Mouse (Mus musculus): Measurements from ENCODE around the gene Slc48a1. TPM values are rescaled to one million over a fixed set of nuclear protein-coding genes. Genes with fewer than 3 reads are reported as not detected.

Gene Slc48a1
- total and polyA plus RNA-seq, 3 experiments, result 116 to 299 TPM; not detected in 1

DNA sequence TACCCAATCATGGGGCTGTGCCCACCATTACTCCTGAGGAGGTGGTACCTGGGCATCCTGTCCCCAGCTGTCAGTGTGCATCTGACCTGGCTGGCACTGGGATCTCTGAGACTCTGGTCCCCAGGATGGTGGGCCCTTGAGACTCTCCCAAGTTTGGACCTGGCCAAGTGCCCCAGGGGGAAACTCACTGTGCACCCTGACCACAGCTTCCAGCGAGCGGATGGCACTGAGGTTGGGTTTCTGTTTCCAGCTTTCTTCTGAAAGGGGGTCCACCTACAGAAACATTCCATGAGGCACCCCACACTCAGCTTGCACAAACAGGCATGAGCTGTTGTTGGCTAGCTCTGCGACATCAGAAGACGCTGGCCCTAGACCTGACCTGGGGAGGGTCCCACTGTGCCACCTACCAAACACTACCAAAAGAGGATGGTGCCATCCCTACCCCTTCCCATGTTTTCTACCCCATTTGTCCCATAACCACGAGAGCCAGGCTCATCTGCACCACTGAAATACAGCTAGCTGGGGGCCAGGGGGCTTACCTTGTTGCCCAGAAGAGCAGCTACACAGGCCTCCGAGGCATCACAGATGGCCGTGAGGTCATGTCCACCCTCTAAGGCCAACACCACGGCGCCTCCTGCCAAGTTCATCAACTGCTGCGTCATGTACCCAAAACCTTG, 17.4 kb downstream of the Slc48a1 start:
- Histone ChIP-seq H3K9me3 (replicated peaks; ENCODE audit: insufficient read depth, low read length) (no peaks in the 10 kb centered on the region), H3K27me3 (ENCODE audit: control insufficient read depth in 1 of 2, insufficient read depth in 2 of 2, low read length in 2 of 2) (no peaks in the 10 kb centered on the region), H3K4me1 (ENCODE audit: control insufficient read depth in 1 of 2, insufficient read depth in 2 of 2, low read length in 2 of 2) (no peaks in the 10 kb centered on the region), H3K4me3 (ENCODE audit: control insufficient read depth in 1 of 2, insufficient read depth in 1 of 2, low read depth in 2 of 2, low read length in 2 of 2) (no peak overlapping the region), H3K79me2 (ENCODE audit: control insufficient read depth, insufficient read depth, low read length, poor library complexity) (no peaks in the 10 kb centered on the region), H3K36me3 (ENCODE audit: control insufficient read depth in 1 of 2, insufficient read depth in 2 of 2, low read length in 2 of 2) (peaks cover 0 to 55% of the 10 kb centered on the region in 2 experiments; a peak in 2 of 4 replicates), H3K9ac (ENCODE audit: control insufficient read depth, low read depth, low read length, poor library complexity, severe bottlenecking) (no peak overlapping the region), H3K27ac (ENCODE audit: control insufficient read depth, low read depth, low read length) (no peak overlapping the region)
- no peak for TF ChIP-seq GATA1 (IDR thresholded peaks at IDR 0.05; ENCODE audit: low read depth, low read length)
- TF ChIP-seq MYC (IDR thresholded peaks at IDR 0.05; ENCODE audit: low read depth, low read length), result no peak
- no peak for TF ChIP-seq TAL1 (IDR thresholded peaks at IDR 0.05; ENCODE audit: low read length)
- TF ChIP-seq E2F4 (IDR thresholded peaks at IDR 0.05; ENCODE audit: borderline replicate concordance, low read depth, low read length), result no peak
- TF ChIP-seq JUND (IDR thresholded peaks at IDR 0.05; ENCODE audit: low read depth, low read length), result no peak
- no peak for TF ChIP-seq USF1 (IDR thresholded peaks at IDR 0.05; ENCODE audit: low read depth, low read length)
- no peak for TF ChIP-seq RCOR1 (IDR thresholded peaks at IDR 0.05; ENCODE audit: low read depth, low read length)
- no peak for TF ChIP-seq SIN3A (IDR thresholded peaks at IDR 0.05; ENCODE audit: low read length)
- no peak for TF ChIP-seq POLR2A (IDR thresholded peaks at IDR 0.05; ENCODE audit: control insufficient read depth in 1 of 2, insufficient read depth in 1 of 2, low read depth in 1 of 2, low read length in 2 of 2, poor library complexity in 1 of 2)
- TF ChIP-seq ZMIZ1 (IDR thresholded peaks at IDR 0.05; ENCODE audit: low read depth, low read length), result no peak; the same call in 1 of the 2 replicates
- TF ChIP-seq TCF12 (IDR thresholded peaks at IDR 0.05; ENCODE audit: low read depth, low read length), result no peak
- no peak for DNase-seq (ENCODE audit: low read depth, low spot score)

DNA sequence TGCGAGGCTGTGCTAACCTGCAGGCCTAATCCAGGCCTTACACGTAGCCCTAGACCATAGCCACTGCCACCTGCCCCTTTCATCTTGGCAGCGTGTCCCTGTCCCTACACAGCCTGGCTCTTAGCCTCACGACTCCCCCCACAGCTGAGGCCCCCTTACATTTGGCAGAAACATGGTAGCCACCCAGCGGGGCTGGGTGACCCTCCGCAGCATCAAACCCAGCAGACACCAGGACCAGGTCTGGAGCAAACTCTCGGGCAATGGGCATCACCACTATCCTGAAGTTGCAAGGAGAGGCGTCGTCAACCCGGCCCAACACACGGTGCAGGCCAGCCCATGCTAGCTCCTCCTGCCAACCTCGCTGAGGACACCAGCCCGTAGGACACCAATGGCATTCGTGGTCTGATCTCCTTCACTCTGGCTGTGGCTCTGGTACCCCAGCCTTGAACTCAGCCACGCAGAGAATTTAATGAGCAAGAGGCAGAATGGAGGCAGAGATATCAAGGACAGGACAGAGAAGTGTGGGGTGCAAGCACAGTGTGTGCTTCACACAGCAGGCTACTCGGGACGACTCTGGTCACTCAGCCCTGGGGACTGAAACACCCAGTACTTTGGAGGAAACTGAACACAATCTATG, 18.5 kb downstream of the Slc48a1 start:
- Histone ChIP-seq H3K4me1 (ENCODE audit: control insufficient read depth in 1 of 2, insufficient read depth in 2 of 2, low read length in 2 of 2) (no peaks in the 10 kb centered on the region), H3K9ac (ENCODE audit: control insufficient read depth, low read depth, low read length, poor library complexity, severe bottlenecking) (no peak overlapping the region), H3K36me3 (ENCODE audit: control insufficient read depth in 1 of 2, insufficient read depth in 2 of 2, low read length in 2 of 2) (peaks cover 0 to 63% of the 10 kb centered on the region in 2 experiments; a peak in 2 of 4 replicates)

More for the DNA sequence above, 18.5 kb downstream of the Slc48a1 start:
- Histone ChIP-seq H3K27ac (ENCODE audit: control insufficient read depth, low read depth, low read length) (no peak overlapping the region), H3K9me3 (replicated peaks; ENCODE audit: insufficient read depth, low read length) (no peaks in the 10 kb centered on the region), H3K79me2 (ENCODE audit: control insufficient read depth, insufficient read depth, low read length, poor library complexity) (no peaks in the 10 kb centered on the region), H3K4me3 (ENCODE audit: control insufficient read depth in 1 of 2, insufficient read depth in 1 of 2, low read depth in 2 of 2, low read length in 2 of 2) (no peak overlapping the region), H3K27me3 (ENCODE audit: control insufficient read depth in 1 of 2, insufficient read depth in 2 of 2, low read length in 2 of 2) (no peaks in the 10 kb centered on the region)
- TF ChIP-seq ELF1 (IDR thresholded peaks at IDR 0.05; ENCODE audit: low read depth, low read length) (no peak), POLR2AphosphoS5 (IDR thresholded peaks at IDR 0.05; ENCODE audit: borderline replicate concordance, low read depth, low read length) (0 out of 2 replicates have a peak, but pooled peaks have one; percentile 13), CHD1 (IDR thresholded peaks at IDR 0.05; ENCODE audit: low read depth, low read length) (no peak), EP300 (IDR thresholded peaks at IDR 0.05; ENCODE audit: low read depth in 1 of 2, low read length in 2 of 2) (no peak), POLR2A (IDR thresholded peaks at IDR 0.05; ENCODE audit: control insufficient read depth in 1 of 2, insufficient read depth in 1 of 2, low read depth in 1 of 2, low read length in 2 of 2, poor library complexity in 1 of 2) (0 out of 4 replicates have a peak, but pooled peaks of 1 of the 2 experiments have one; percentile 16), ZNF384 (IDR thresholded peaks at IDR 0.05; ENCODE audit: low read depth, low read length) (no peak)
- no peak for DNase-seq (ENCODE audit: low read depth, low spot score)

Data from MEL (cell line).